Mouse (Mus musculus) CH12.LX (cell line): ENCODE measurements at regions not wholly inside any gene's neighbourhood (a gene's known extent, or its start where the extent isn't known, plus 50 kb on each side); places are given as distances from the start of the nearest gene placed in this dataset.

Source experiments
- DNase-seq: peaks from one replicate; pipeline ENCODE4 v3.0.0-alpha.2; 2013; ENCODE audit errors: extremely low read depth
- H3K27ac ChIP-seq: 2 replicates; pipeline ENCODE4 v1.5.1; 2012; ENCODE audit warnings: low read depth, mild to moderate bottlenecking, control low read depth, moderate library complexity; ENCODE audit not compliant: insufficient read depth
- H3K27me3 ChIP-seq: replicated peaks from 2 replicates; pipeline ENCODE3; 2012; ENCODE audit warnings: inconsistent platforms
- H3K36me3 ChIP-seq, 2 experiments: replicated peaks in 1 of 2; 2 replicates each; pipeline versions ENCODE3 to v1.6.1; 2012; ENCODE audit warnings: inconsistent platforms in 1 of 2, low read length in 1 of 2, mild to moderate bottlenecking in 1 of 2, mixed read lengths in 1 of 2, moderate library complexity in 1 of 2; ENCODE audit not compliant: control insufficient read depth in 1 of 2, insufficient read depth in 1 of 2
- H3K4me1 ChIP-seq, 2 experiments: 2 replicates each; pipeline ENCODE4 v1.6.1; 2012; ENCODE audit warnings: inconsistent platforms in 1 of 2, moderate library complexity in 1 of 2; ENCODE audit not compliant: insufficient read depth in 2 of 2, control insufficient read depth in 1 of 2
- H3K4me2 ChIP-seq: 2 replicates; pipeline ENCODE4 v1.6.1; 2012; ENCODE audit warnings: low read depth, mild to moderate bottlenecking, control low read depth; ENCODE audit not compliant: poor library complexity, insufficient read depth, severe bottlenecking
- H3K4me3 ChIP-seq, 3 experiments: fragments of 150-350 bp in 1 of 3; sonication (generic) in 1 of 3; replicated peaks in 1 of 3; 2 replicates each; pipeline versions ENCODE3 to v1.5.1; 2011 to 2012; ENCODE audit warnings: low read depth in 2 of 3, low read length in 2 of 3, mild to moderate bottlenecking in 2 of 3, moderate library complexity in 2 of 3, control low read depth in 1 of 3, improper control_type of control experiment in 1 of 3, inconsistent platforms in 1 of 3, mixed read lengths in 1 of 3; ENCODE audit not compliant: poor library complexity in 1 of 3
- H3K79me2 ChIP-seq: replicated peaks from 2 replicates; pipeline ENCODE4 v1.6.1; 2012; ENCODE audit warnings: mild to moderate bottlenecking, moderate library complexity; ENCODE audit not compliant: control insufficient read depth, poor library complexity, insufficient read depth, severe bottlenecking; ENCODE audit errors: extremely low read depth
- H3K9ac ChIP-seq: 2 replicates; pipeline ENCODE4 v1.6.1; 2012; ENCODE audit warnings: low read depth, mild to moderate bottlenecking, control low read depth, moderate library complexity; ENCODE audit not compliant: insufficient read depth
- H3K9me3 ChIP-seq: replicated peaks from 2 replicates; pipeline ENCODE3; 2012; ENCODE audit warnings: low read length, inconsistent platforms, mixed read lengths
- BHLHE40 ChIP-seq: IDR thresholded peaks from 2 replicates; pipeline ENCODE4 v1.6.1; 2011; ENCODE audit warnings: mild to moderate bottlenecking, low read depth, low read length, improper control_type of control experiment
- CHD2 ChIP-seq: IDR thresholded peaks from 2 replicates; pipeline ENCODE4 v1.6.1; 2011; ENCODE audit warnings: low read length, improper control_type of control experiment
- CTCF ChIP-seq, 2 experiments: IDR thresholded peaks in 1 of 2; conservative IDR thresholded peaks in 1 of 2; 2 replicates each; pipeline ENCODE4 v1.5.1; 2011 to 2012; ENCODE audit warnings: low read depth in 2 of 2, low read length in 2 of 2, improper control_type of control experiment in 1 of 2, inconsistent platforms in 1 of 2, mild to moderate bottlenecking in 1 of 2, moderate library complexity in 1 of 2
- ELF1 ChIP-seq: IDR thresholded peaks from 2 replicates; pipeline ENCODE4 v1.6.1; 2014; ENCODE audit warnings: low read depth, mild to moderate bottlenecking, inconsistent platforms, low read length, improper control_type of control experiment
- ETS1 ChIP-seq: conservative IDR thresholded peaks from 2 replicates; pipeline ENCODE4 v1.6.1; 2012; ENCODE audit warnings: low read depth, mild to moderate bottlenecking, inconsistent platforms, low read length, improper control_type of control experiment, moderate library complexity
- JUN ChIP-seq: IDR thresholded peaks from 2 replicates; pipeline ENCODE4 v1.6.1; 2011; ENCODE audit warnings: low read depth, mild to moderate bottlenecking, low read length, improper control_type of control experiment, moderate library complexity; ENCODE audit not compliant: insufficient read depth
- JUND ChIP-seq: conservative IDR thresholded peaks from 2 replicates; pipeline ENCODE4 v1.6.1; 2011; ENCODE audit warnings: low read depth, low read length, improper control_type of control experiment
- MAZ ChIP-seq: IDR thresholded peaks from 2 replicates; pipeline ENCODE4 v1.6.1; 2012; ENCODE audit warnings: low read depth, mild to moderate bottlenecking, inconsistent platforms, low read length, improper control_type of control experiment, moderate library complexity
- MEF2A ChIP-seq: IDR thresholded peaks from 2 replicates; pipeline ENCODE4 v1.6.1; 2014; ENCODE audit warnings: low read depth, mild to moderate bottlenecking, inconsistent platforms, low read length, improper control_type of control experiment, borderline replicate concordance
- NRF1 ChIP-seq: IDR thresholded peaks from 2 replicates; pipeline ENCODE4 v1.6.1; 2014; ENCODE audit warnings: low read depth, mild to moderate bottlenecking, inconsistent platforms, low read length, improper control_type of control experiment, moderate library complexity
- POLR2A ChIP-seq: IDR thresholded peaks from 2 replicates; pipeline ENCODE4 v1.6.1; 2011; ENCODE audit warnings: low read depth, mild to moderate bottlenecking, improper control_type of control experiment, low read length
- RAD21 ChIP-seq: IDR thresholded peaks from 2 replicates; pipeline ENCODE4 v1.6.1; 2011; ENCODE audit warnings: low read depth, mild to moderate bottlenecking, low read length, improper control_type of control experiment, moderate library complexity
- SMC3 ChIP-seq: IDR thresholded peaks from 2 replicates; pipeline ENCODE4 v1.6.1; 2011; ENCODE audit warnings: low read depth, low read length, improper control_type of control experiment
- TBP ChIP-seq: conservative IDR thresholded peaks from 2 replicates; pipeline ENCODE4 v1.6.1; 2011; ENCODE audit warnings: low read depth, low read length, improper control_type of control experiment
- TCF12 ChIP-seq: IDR thresholded peaks from 2 replicates; pipeline ENCODE4 v1.6.1; 2014; ENCODE audit warnings: low read depth, mild to moderate bottlenecking, inconsistent platforms, low read length, improper control_type of control experiment
- USF2 ChIP-seq: conservative IDR thresholded peaks from 2 replicates; pipeline ENCODE4 v1.6.1; 2011; ENCODE audit warnings: low read depth, low read length, improper control_type of control experiment
- ZKSCAN1 ChIP-seq: IDR thresholded peaks from 2 replicates; pipeline ENCODE4 v1.6.1; 2012; ENCODE audit warnings: low read depth, inconsistent platforms, low read length, improper control_type of control experiment, borderline replicate concordance
- ZNF384 ChIP-seq: IDR thresholded peaks from 2 replicates; pipeline ENCODE4 v1.6.1; 2012; ENCODE audit warnings: low read depth, low read length, improper control_type of control experiment, inconsistent platforms
- dilution Hi-C: fragments of 300-500 bp; cut with MboI; formaldehyde crosslinking; loops from 2 replicates; pipeline ENCODE4 v1.14.3; 2020; ENCODE audit warnings: low sequenced_read_pairs; ENCODE audit not compliant: extremely low pct_unique_long_range_greater_than_20kb, extremely low pct_ligation_motif_present
- in situ Hi-C: fragments of 300-500 bp; cut with MboI; formaldehyde crosslinking; loops from 3 replicates; pipeline ENCODE4 v1.14.3; 2019; ENCODE audit warnings: low sequenced_read_pairs, low pct_ligation_motif_present, low pct_unique_long_range_greater_than_20kb, mixed read lengths

DNA sequence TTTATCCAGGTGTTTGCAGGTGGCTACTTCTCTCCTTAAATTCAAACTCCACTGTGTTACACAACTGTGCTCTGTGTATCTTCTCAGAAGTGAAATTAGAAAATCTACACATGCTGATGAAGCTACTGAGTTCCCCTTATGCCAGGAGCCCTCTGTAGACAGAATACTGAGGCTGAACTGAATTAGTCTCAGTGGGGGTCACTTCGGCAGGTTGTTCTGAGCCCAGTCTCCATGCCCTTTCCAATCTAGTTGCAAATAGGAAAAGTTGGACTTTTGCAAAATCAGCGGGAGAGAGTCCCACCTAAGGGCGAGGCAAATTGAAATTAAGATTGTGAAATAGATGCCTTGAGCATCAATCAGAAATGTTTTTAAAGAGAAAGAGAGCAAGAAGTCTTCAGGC lies 833.1 kb upstream of the 4930412O13Rik start:
- dilution Hi-C loops = no loop called here
- no peak for DNase-seq
- in situ Hi-C loops = no loop called here

DNA sequence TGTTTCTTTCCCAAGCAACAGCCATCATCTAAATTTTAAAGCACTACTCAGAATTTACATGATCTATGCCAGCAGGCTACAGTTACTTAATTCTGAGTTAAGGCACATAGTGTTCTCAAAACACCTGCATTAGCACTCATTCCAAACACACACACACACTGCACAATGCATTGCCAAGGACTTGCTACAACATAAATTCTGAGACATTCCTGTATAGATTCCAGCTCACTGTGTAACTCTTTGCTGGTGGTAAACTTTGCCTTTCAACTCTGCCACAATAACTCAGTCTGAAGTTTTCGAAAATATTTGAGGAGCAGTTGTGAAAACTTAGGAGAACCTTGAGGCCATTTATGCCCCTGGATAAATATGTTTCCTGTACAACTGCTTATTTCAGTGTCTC lies 807.2 kb upstream of the 4930412O13Rik start:
- TF ChIP-seq MAZ (no peak), ETS1 (no peak), JUND (no peak), ZNF384 (no peak), JUN (no peak), POLR2A (no peak), CTCF (conservative IDR thresholded peaks at IDR 0.05 in 1 of 2, IDR thresholded peaks at IDR 0.05 in 1 of 2; ENCODE audit: low read depth in 2 of 2, low read length in 2 of 2) (no peak), MEF2A (no peak), CHD2 (no peak), USF2 (no peak), TBP (no peak), SMC3 (no peak), ZKSCAN1 (no peak), BHLHE40 (no peak), RAD21 (no peak), NRF1 (no peak), TCF12 (no peak)
- TF ChIP-seq, all 38 proteins: peak for 0
- no peaks in the 10 kb centered on the region for H3K9me3 ChIP-seq
- DNase-seq = no peak
- H3K4me2 ChIP-seq = no peak overlapping the region
- H3K9ac ChIP-seq = no peak overlapping the region
- H3K27ac ChIP-seq = no peak overlapping the region
- no peaks in the 10 kb centered on the region for H3K4me1 ChIP-seq
- no peaks in the 10 kb centered on the region for H3K79me2 ChIP-seq
- no peak overlapping the region for H3K4me3 ChIP-seq
- no peaks in the 10 kb centered on the region for H3K27me3 ChIP-seq
- no peaks in the 10 kb centered on the region for H3K36me3 ChIP-seq
- dilution Hi-C loops (no loop called here), in situ Hi-C loops (no loop called here)

More for the DNA sequence above, 833.1 kb upstream of the 4930412O13Rik start:
- Histone ChIP-seq H3K79me2 (no peaks in the 10 kb centered on the region), H3K27ac (no peak overlapping the region), H3K4me1 (no peaks in the 10 kb centered on the region), H3K36me3 (no peaks in the 10 kb centered on the region), H3K9ac (no peak overlapping the region), H3K4me3 (no peak overlapping the region), H3K4me2 (no peak overlapping the region), H3K27me3 (no peaks in the 10 kb centered on the region), H3K9me3 (no peaks in the 10 kb centered on the region)
- TF ChIP-seq ELF1 = no peak
